Mouse (Mus musculus): ENCODE measurements around the gene Rhbdl1.

DNA sequence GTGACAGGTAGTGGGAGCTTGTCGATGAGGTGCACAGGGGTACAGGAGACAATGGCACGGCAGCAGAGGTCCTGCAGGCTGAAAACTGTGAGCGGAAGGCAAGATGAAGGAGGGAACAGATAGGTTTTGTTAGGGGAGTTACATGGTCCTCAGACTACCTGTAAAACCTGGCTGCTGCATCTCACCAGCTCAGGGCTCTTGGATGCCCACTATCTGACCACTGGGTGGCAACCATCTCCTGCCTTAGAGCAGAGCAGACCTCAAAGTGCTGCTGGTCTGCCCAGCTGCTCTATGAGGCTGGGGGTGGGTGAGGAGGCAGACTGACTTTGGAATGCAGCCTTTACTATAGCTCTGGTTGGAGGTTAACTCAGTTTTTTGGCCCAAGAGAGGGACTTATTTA lies 46.7 kb upstream of the Rhbdl1 start:
- TF ChIP-seq CTCF (IDR thresholded peaks at IDR 0.05; ENCODE audit: borderline replicate concordance, control insufficient read depth, extremely low read depth, insufficient read depth, low read length, poor library complexity) (no peak), POLR2A (IDR thresholded peaks at IDR 0.05; ENCODE audit: control insufficient read depth, extremely low read depth, insufficient read depth, low read length, poor library complexity) (no peak)

Measured in thymus, adult 2 months (tissue).